Mouse (Mus musculus) hindbrain, embryonic 11.5 days (tissue): ENCODE data around the gene Sp3. TPM values are rescaled to one million over a fixed set of nuclear protein-coding genes. Genes with fewer than 3 reads are reported as not detected.
"Not testable (repeated sequence)": the region's sequence is repeated elsewhere in the genome, so short reads cannot be mapped to it uniquely, and the experiment has no call there.

Source experiments
- ATAC-seq: fragments of 200-750 bp; cut with Nextera tagmentation; 2 replicates; pipeline ENCODE4 v1.8.0; 2017; ENCODE audit warnings: mild to moderate bottlenecking, moderate TSS enrichment, moderate library complexity; ENCODE audit not compliant: low FRiP score
- DNase-seq: peaks from one replicate; pipeline ENCODE4 v3.0.0-alpha.2; 2015; ENCODE audit warnings: low spot score
- H3K27ac ChIP-seq: fragments of 300-500 bp; sonication (generic); 2 replicates; pipeline ENCODE4 v1.5.1; 2014; ENCODE audit warnings: mild to moderate bottlenecking, low read depth, low read length
- H3K27me3 ChIP-seq: fragments of 300-500 bp; sonication (generic); 2 replicates; pipeline ENCODE4 v1.6.1; 2014; ENCODE audit warnings: mild to moderate bottlenecking, low read length, moderate library complexity, mixed read lengths; ENCODE audit not compliant: control insufficient read depth, insufficient read depth
- H3K36me3 ChIP-seq: fragments of 300-500 bp; sonication (generic); 2 replicates; pipeline ENCODE4 v1.6.1; 2014; ENCODE audit warnings: mild to moderate bottlenecking, low read length, moderate library complexity, mixed read lengths; ENCODE audit not compliant: control insufficient read depth, insufficient read depth
- H3K4me1 ChIP-seq: fragments of 300-500 bp; sonication (generic); replicated peaks from 2 replicates; pipeline ENCODE4 v1.6.1; 2014; ENCODE audit warnings: low read length, mixed read lengths; ENCODE audit not compliant: control insufficient read depth, insufficient read depth
- H3K4me2 ChIP-seq: fragments of 300-500 bp; sonication (generic); replicated peaks from 2 replicates; pipeline ENCODE4 v1.6.1; 2014; ENCODE audit warnings: mild to moderate bottlenecking, low read depth, low read length
- H3K4me3 ChIP-seq: fragments of 300-500 bp; sonication (generic); 2 replicates; pipeline ENCODE4 v1.5.1; 2014; ENCODE audit warnings: low read depth, low read length
- H3K9ac ChIP-seq: fragments of 300-500 bp; sonication (generic); 2 replicates; pipeline ENCODE4 v1.6.1; 2014; ENCODE audit warnings: low read depth, low read length
- H3K9me3 ChIP-seq: fragments of 300-500 bp; sonication (generic); 2 replicates; pipeline ENCODE4 v1.6.1; 2016; ENCODE audit warnings: low read length; ENCODE audit not compliant: control insufficient read depth
- WGBS: fragments of 180-500 bp; shearing (Covaris S2); extraction: QIAGEN DNeasy Blood & Tissue Kit; methylation state at CpG from one replicate; pipeline ENCODE4 v1.1.7; 2014; 5-methylcytosine and 5-hydroxymethylcytosine counted together
- polyA plus RNA-seq: library from polyadenylated mRNA; unstranded; fragments of >200 nt; fragmentation: Nextera tagmentation; extraction: Ambion mirVana; gene quantifications from 2 replicates; pipeline ENCODE4 v1.2.1, GENCODE M21; 2014

Sp3 gene
- polyA plus RNA-seq, 1 experiment from 2014 or later, result 66.3 TPM

DNA sequence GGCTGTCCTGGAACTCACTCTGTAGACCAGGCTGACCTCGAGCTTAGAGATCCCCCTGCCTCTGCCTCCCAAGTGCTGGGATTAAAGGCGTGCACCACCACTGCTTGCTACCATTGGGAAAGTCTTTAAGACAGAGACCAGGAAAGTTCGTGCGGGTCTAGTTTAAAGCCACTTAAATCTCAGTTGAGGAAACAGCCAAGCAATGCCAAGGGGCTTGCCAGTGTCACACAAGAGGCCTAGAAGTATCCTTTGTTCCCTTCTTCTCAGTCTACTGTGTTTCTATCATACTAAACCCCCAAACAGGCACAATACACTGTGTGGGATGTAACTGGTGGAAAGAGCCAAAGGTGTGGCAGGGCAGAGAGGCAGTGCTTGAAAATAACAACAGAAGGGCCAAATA is 17.3 kb upstream of the Sp3 start:
- 93% methylated on average over 4 of the region's 4 CpGs for WGBS
- Histone ChIP-seq H3K27ac (no peak overlapping the region), H3K9ac (no peak overlapping the region), H3K4me2 (no peak overlapping the region), H3K36me3 (no peaks in the 10 kb centered on the region), H3K27me3 (no peaks in the 10 kb centered on the region), H3K9me3 (no peaks in the 10 kb centered on the region), H3K4me3 (no peak overlapping the region), H3K4me1 (no peaks in the 10 kb centered on the region; the same call in 1 of the 2 replicates)
- DNase-seq (no peak), ATAC-seq (no peak)

DNA sequence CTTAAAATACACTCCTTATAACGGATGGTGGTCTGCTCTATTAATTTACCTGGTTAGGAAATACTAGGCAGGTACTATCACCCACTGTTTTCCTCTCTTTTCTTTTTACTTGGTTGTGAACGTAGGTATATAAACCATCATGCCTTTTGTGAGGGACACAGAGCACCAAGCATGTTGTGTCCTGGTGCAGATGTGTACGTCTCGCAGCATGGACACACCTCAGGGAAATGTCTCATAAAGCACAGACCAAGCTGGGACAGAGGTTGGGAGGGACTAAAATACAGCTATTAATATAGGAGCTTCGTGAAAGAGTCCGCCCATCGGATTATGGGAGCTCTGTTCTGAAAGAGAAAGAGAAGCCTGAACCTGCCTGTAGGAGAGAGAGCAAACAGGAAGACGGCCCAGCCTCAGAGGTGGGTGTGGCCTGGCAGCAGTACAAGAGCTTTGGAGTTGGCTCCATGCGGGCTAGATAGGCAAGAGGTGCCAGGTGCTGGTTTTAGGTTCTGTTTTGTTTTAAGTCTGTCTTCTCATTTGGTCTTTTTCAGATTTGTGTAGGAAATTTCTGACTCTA is 16.6 kb upstream of the Sp3 start:
- DNase-seq (no peak), ATAC-seq (no peak)
- no peaks in the 10 kb centered on the region for H3K36me3 ChIP-seq
- H3K4me3 ChIP-seq, result no peak overlapping the region
- no peak overlapping the region for H3K27ac ChIP-seq
- H3K4me2 ChIP-seq, result no peak overlapping the region
- H3K9ac ChIP-seq, result no peak overlapping the region
- no peaks in the 10 kb centered on the region; the same call in 1 of the 2 replicates for H3K4me1 ChIP-seq
- WGBS, result 70% methylated on average over 9 of the region's 9 CpGs
- no peaks in the 10 kb centered on the region for H3K27me3 ChIP-seq
- no peaks in the 10 kb centered on the region for H3K9me3 ChIP-seq

DNA sequence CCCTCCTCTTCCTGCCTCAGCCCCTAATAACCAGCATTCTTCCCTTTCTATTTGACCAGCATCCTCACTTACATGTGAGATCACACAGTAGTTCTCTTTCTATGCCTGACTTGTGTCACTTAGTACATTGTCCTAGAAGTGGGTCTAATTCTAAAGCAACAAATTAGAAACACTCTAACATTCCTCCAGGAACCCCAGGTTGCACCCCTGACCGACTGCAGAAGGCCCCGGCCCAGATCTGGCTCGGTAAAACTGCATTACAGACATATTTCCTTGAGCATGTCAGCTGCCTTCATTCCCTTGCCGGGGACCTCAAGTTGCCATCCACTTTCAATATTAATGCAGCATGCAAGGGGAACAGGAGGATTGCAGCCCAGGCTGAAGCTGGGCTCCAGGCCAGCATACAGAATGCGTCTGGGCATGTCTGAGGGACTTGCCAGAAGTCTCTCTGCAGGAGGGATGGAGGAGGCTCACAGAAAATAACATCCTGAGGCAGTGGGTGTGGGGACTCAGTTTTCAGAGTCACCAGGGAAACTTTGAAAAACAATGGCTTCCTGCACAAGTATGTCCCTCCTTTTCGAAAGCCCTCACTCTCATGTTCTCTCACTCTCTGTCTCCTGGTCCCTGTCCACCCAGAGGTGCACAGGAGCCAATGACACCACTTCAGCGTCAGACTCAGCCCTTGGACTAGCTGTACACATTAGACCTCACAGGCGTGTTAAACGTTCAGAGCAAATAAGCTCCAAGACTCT is 15.3 kb upstream of the Sp3 start:
- no peak overlapping the region for H3K4me2 ChIP-seq
- no peak overlapping the region for H3K4me3 ChIP-seq
- no peaks in the 10 kb centered on the region for H3K9me3 ChIP-seq
- no peak overlapping the region for H3K9ac ChIP-seq
- H3K36me3 ChIP-seq, result no peaks in the 10 kb centered on the region
- no peaks in the 10 kb centered on the region for H3K27me3 ChIP-seq
- no peak overlapping the region for H3K27ac ChIP-seq
- DNase-seq (no peak), ATAC-seq (no peak)
- 50% methylated on average over 9 of the region's 9 CpGs for WGBS
- H3K4me1 ChIP-seq, result no peaks in the 10 kb centered on the region; the same call in 1 of the 2 replicates

DNA sequence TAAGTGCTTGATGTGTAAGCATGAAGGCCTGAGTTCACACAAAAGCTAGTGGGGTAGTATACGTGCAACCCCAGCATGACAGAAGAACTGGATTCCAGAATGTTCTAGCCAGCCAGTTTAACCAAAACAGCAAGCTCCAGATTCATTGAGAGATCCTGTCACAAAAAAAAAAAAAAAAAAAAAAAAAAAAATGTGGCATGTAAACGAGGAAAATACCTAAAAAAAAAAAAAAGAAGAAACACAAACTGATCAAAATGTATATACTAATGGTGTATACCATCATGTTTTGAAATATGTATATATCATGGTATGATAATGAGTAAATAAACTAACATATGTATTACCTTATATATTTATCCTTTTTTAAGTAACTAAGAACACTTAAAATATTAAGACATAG is 13.9 kb upstream of the Sp3 start:
- no peak overlapping the region for H3K9ac ChIP-seq
- ATAC-seq (no peak), DNase-seq (no peak)
- no peaks in the 10 kb centered on the region; the same call in 1 of the 2 replicates for H3K4me1 ChIP-seq
- no peak overlapping the region for H3K27ac ChIP-seq
- no peak overlapping the region for H3K4me3 ChIP-seq
- no peaks in the 10 kb centered on the region for H3K36me3 ChIP-seq
- no peak overlapping the region for H3K4me2 ChIP-seq
- H3K9me3 ChIP-seq, result no peaks in the 10 kb centered on the region; the same call in 1 of the 2 replicates
- 80% methylated on average over 2 of the region's 2 CpGs for WGBS
- no peaks in the 10 kb centered on the region for H3K27me3 ChIP-seq

DNA sequence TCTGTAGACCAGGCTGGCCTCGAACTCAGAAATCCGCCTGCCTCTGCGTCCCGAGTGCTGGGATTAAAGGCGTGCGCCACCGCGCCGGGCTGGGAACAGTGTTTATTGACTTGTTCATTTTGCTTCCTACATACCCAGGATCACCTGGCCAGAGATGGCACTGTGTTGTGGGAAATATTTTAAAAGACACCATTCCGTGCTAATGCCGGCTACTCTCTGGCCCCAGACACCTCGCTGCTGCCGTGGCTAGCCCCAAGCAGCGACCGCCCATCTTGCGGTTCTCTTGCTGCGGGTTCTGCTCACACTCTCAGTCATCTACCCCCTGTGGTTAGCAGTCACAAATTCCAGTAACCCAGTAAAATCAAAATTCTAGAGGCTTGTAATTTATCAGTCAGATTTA is 12.3 kb upstream of the Sp3 start:
- H3K4me1 ChIP-seq, result no peaks in the 10 kb centered on the region; the same call in 1 of the 2 replicates
- no peak for DNase-seq
- H3K36me3 ChIP-seq, result no peaks in the 10 kb centered on the region
- H3K4me3 ChIP-seq, result no peak overlapping the region
- WGBS, result 95% methylated on average over 17 of the region's 17 CpGs
- H3K27me3 ChIP-seq, result no peaks in the 10 kb centered on the region
- no peaks in the 10 kb centered on the region; the same call in 1 of the 2 replicates for H3K9me3 ChIP-seq
- no peak for ATAC-seq
- no peak overlapping the region for H3K4me2 ChIP-seq
- no peak overlapping the region for H3K9ac ChIP-seq
- no peak overlapping the region for H3K27ac ChIP-seq

DNA sequence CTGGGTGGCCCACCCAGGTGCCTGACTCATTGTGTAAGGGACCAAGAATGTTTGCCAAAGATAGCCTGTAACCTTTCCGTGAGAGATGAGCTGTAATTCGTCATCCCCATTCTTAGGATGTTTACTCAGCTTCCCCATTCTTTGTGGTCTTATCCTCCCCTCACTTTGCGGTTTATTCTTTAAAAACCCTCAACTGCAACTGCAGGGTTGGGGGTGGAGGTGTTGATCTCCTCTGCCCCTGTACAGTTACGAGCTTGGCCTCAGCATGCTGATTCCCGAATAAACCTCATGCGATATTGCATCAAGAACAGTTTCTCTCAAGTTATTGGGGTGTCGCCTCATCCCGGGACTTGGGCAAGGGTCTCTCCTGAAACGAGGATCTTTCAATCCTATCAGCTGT is 8.7 kb upstream of the Sp3 start:
- not testable (repeated sequence) for H3K27me3 ChIP-seq, H3K9me3 ChIP-seq, H3K9ac ChIP-seq, H3K4me3 ChIP-seq, ATAC-seq, H3K4me2 ChIP-seq, H3K27ac ChIP-seq, H3K4me1 ChIP-seq, H3K36me3 ChIP-seq, DNase-seq
- 89% methylated on average over 9 of the region's 9 CpGs for WGBS

DNA sequence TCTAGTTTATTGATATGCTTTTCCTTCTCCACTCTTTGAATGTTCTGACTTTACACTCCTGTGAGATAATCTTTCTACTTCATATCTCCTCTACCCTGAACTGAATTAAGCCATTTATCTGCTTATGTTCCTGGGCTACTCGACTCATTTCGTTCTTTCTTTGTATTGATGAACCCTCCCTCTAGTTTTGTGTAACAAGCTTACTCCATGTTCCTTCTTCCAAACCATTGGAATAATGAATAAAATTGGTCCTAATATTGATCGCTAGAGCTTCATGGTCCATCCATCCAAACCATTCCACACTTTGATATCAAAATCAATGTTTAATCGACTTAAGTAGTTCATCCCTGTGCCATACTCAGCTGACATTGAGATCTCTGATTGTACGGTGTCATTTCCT is 6.4 kb upstream of the Sp3 start, which contains the start of gene Gm11084:
Gene Gm11084, minus strand, starts transcription at position 101 of the 400 bp plus-strand sequence.
- WGBS, result 92% methylated on average over 5 of the region's 5 CpGs
- no peak for ATAC-seq
- Histone ChIP-seq H3K9me3 (no peaks in the 10 kb centered on the region; the same call in 1 of the 2 replicates), H3K4me3 (no peak within 1 kb of the TSS), H3K9ac (no peak within 1 kb of the TSS), H3K27me3 (no peaks in the 10 kb centered on the region), H3K36me3 (no peaks in the 10 kb centered on the region), H3K4me1 (no peaks in the 10 kb centered on the region), H3K27ac (no peak within 1 kb of the TSS), H3K4me2 (no peak within 1 kb of the TSS)
- DNase-seq, result no peak

DNA sequence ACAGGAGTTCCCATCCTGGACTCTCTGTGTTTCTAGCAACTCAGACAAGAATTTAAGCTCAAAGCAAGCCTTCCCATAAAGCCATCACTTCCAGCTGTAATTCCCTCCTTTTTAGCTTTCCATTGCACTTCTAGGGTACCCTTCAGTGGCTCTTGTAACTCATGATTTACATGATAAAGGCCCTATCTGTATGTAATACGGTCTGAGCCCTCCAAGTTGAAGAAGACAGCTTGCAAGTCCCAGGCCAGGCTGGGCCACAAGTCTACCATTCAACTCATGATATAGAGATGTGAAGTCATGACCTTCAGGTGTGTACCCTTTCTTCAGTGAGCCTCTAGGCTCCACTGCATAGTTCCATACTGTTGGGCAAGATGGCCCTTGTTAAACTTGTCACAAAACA is 5.3 kb upstream of the Sp3 start:
- WGBS, result 17% methylated on average over 1 of the region's 1 CpGs
- Histone ChIP-seq H3K27me3 (no peaks in the 10 kb centered on the region), H3K27ac (no peak overlapping the region), H3K4me1 (no peaks in the 10 kb centered on the region), H3K9me3 (no peaks in the 10 kb centered on the region; the same call in 1 of the 2 replicates), H3K4me3 (no peak overlapping the region), H3K9ac (no peak overlapping the region), H3K36me3 (no peaks in the 10 kb centered on the region), H3K4me2 (no peak overlapping the region)
- ATAC-seq, result no peak
- no peak for DNase-seq

DNA sequence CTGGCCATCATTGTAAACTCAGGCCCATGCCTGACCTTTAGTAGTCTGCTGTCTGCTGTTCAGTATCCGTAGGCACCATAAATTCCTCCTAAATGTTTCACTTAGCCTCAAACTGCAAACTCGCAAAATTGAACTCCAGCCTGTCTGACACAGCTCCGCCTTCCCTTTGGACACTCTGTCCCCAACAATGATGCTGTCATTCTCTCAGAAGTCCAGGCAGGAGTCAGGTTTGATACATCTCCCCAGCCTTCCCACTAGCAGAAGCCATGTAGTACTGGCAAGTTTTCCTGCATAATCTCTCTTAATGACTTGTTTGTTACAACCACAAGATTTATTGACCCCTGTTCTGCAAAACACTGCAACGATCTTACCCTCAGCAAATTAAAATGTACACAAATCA is 4.6 kb upstream of the Sp3 start:
- H3K36me3 ChIP-seq, result no peaks in the 10 kb centered on the region
- no peak overlapping the region for H3K27ac ChIP-seq
- no peak overlapping the region for H3K9ac ChIP-seq
- no peak for ATAC-seq
- H3K4me3 ChIP-seq, result no peak overlapping the region
- H3K4me1 ChIP-seq, result no peaks in the 10 kb centered on the region
- H3K9me3 ChIP-seq, result no peaks in the 10 kb centered on the region; the same call in 1 of the 2 replicates
- 77% methylated on average over 4 of the region's 4 CpGs for WGBS
- H3K4me2 ChIP-seq, result no peak overlapping the region
- no peak for DNase-seq
- no peaks in the 10 kb centered on the region for H3K27me3 ChIP-seq
